Mouse (Mus musculus): ENCODE results near the gene Itpkb.

DNA sequence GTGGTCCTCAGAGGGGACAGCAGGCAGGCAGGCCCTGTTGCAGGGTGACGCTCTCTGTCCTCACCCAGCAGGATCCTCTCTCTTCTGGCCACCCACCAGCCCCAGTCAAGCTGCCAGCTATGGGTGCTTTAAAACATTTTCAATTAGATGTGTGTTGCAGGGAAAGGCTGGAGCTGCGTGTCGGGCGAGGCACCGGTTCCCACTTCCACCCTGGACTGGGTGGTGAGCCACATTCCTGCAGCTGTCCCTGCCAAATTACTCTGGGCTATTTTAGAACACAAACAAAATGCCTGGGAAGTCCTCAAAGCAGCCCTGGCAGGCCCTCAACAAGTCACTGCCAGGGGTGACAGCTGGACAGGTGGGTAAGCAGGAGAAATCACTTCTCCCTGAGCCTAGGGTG lies 132.1 kb downstream of the Itpkb start:
- TF ChIP-seq CTCF (conservative IDR thresholded peaks at IDR 0.05 in 1 of 2, IDR thresholded peaks at IDR 0.05 in 1 of 2; ENCODE audit: low read depth in 2 of 2, low read length in 2 of 2) (no peak), KAT2A (IDR thresholded peaks at IDR 0.05; ENCODE audit: insufficient replicate concordance, low read length) (no peak), POLR2A (IDR thresholded peaks at IDR 0.05; ENCODE audit: low read depth, low read length) (no peak), JUN (IDR thresholded peaks at IDR 0.05; ENCODE audit: insufficient read depth, low read depth, low read length) (no peak), MAZ (IDR thresholded peaks at IDR 0.05; ENCODE audit: low read depth, low read length) (no peak), ZNF384 (IDR thresholded peaks at IDR 0.05; ENCODE audit: low read depth, low read length) (no peak), JUND (conservative IDR thresholded peaks at IDR 0.05; ENCODE audit: low read depth, low read length) (no peak), E2F4 (IDR thresholded peaks at IDR 0.05; ENCODE audit: insufficient replicate concordance, low read depth, low read length) (no peak), MEF2A (IDR thresholded peaks at IDR 0.05; ENCODE audit: borderline replicate concordance, low read depth, low read length) (no peak), EP300 (IDR thresholded peaks at IDR 0.05; ENCODE audit: low read length) (no peak), ZC3H11A (IDR thresholded peaks at IDR 0.05; ENCODE audit: low read depth, low read length) (no peak), CHD2 (IDR thresholded peaks at IDR 0.05; ENCODE audit: low read length) (no peak), MAX (IDR thresholded peaks at IDR 0.05; ENCODE audit: low read length) (no peak), TCF12 (IDR thresholded peaks at IDR 0.05; ENCODE audit: low read depth, low read length) (no peak)

Data from CH12.LX (cell line).